Mouse (Mus musculus) stomach, postnatal 0 days (tissue): ENCODE measurements around the gene Btg1. TPM values are rescaled to one million over a fixed set of nuclear protein-coding genes. Genes with fewer than 3 reads are reported as not detected.

Experiments used
- ATAC-seq: fragments of 200-750 bp; cut with Nextera tagmentation; 2 replicates; pipeline ENCODE4 v1.8.0; 2017; ENCODE audit not compliant: low FRiP score, low TSS enrichment
- DNase-seq: peaks from one replicate; pipeline ENCODE4 v3.0.0-alpha.2; 2016; ENCODE audit warnings: low spot score
- H3K27ac ChIP-seq: fragments of 300-500 bp; sonication (generic); replicated peaks from 2 replicates; pipeline ENCODE4 v1.5.1; 2014; ENCODE audit warnings: mild to moderate bottlenecking, control low read depth
- H3K27me3 ChIP-seq: fragments of 300-500 bp; sonication (generic); 2 replicates; pipeline ENCODE4 v1.6.1; 2014; ENCODE audit warnings: low read length; ENCODE audit not compliant: control insufficient read depth, insufficient read depth
- H3K36me3 ChIP-seq: fragments of 300-500 bp; sonication (generic); 2 replicates; pipeline ENCODE4 v1.6.1; 2014; ENCODE audit warnings: low read length, mixed read lengths; ENCODE audit not compliant: control insufficient read depth, insufficient read depth
- H3K4me1 ChIP-seq: fragments of 300-500 bp; sonication (generic); replicated peaks from 2 replicates; pipeline ENCODE4 v1.6.1; 2014; ENCODE audit warnings: antibody characterized with exemption; ENCODE audit not compliant: control insufficient read depth, insufficient read depth
- H3K4me2 ChIP-seq: fragments of 300-500 bp; sonication (generic); replicated peaks from 2 replicates; pipeline ENCODE4 v1.6.1; 2014; ENCODE audit warnings: low read depth, mild to moderate bottlenecking, control low read depth, moderate library complexity
- H3K4me3 ChIP-seq: fragments of 300-500 bp; sonication (generic); 2 replicates; pipeline ENCODE4 v1.5.1; 2014; ENCODE audit warnings: low read depth, low read length, control low read depth
- H3K9ac ChIP-seq: fragments of 300-500 bp; sonication (generic); 2 replicates; pipeline ENCODE4 v1.6.1; 2014; ENCODE audit warnings: mild to moderate bottlenecking, low read length, control low read depth, mixed read lengths
- H3K9me3 ChIP-seq: fragments of 300-500 bp; sonication (generic); 2 replicates; pipeline ENCODE4 v1.6.1; 2016; ENCODE audit warnings: low read length; ENCODE audit not compliant: control insufficient read depth
- CTCF ChIP-seq: IDR thresholded peaks from 2 replicates; pipeline ENCODE4 v1.5.1; 2016; ENCODE audit warnings: antibody characterized with exemption, low read depth, mild to moderate bottlenecking, moderate library complexity
- EP300 ChIP-seq: optimal IDR thresholded peaks from 2 replicates; pipeline ENCODE3; 2016; ENCODE audit warnings: antibody characterized with exemption
- WGBS: fragments of 180-500 bp; shearing (Covaris S2); extraction: QIAGEN DNeasy Blood & Tissue Kit; methylation state at CpG from one replicate; pipeline ENCODE4 v1.1.7; 2014; 5-methylcytosine and 5-hydroxymethylcytosine counted together
- polyA plus RNA-seq: library from polyadenylated mRNA; unstranded; fragments of >200 nt; fragmentation: Nextera tagmentation; extraction: Ambion mirVana; gene quantifications from 2 replicates; pipeline ENCODE4 v1.2.1, GENCODE M21; 2015

Gene Btg1
- polyA plus RNA-seq, 1 experiment from 2014 or later = 59.8 TPM

GRCm38 (mm10) chr10:96638477-96638876 is 21.7 kb downstream of the Btg1 start:
- ATAC-seq (no peak), DNase-seq (no peak)
- Histone ChIP-seq H3K36me3 (no peaks in the 10 kb centered on the region), H3K4me3 (no peak overlapping the region), H3K9ac (no peak overlapping the region), H3K27ac (no peak overlapping the region), H3K4me2 (no peak overlapping the region), H3K4me1 (no peaks in the 10 kb centered on the region), H3K27me3 (no peaks in the 10 kb centered on the region), H3K9me3 (no peaks in the 10 kb centered on the region)
- WGBS = 82% methylated on average over 2 of the region's 2 CpGs
- TF ChIP-seq CTCF (no peak), EP300 (no peak)

GRCm38 (mm10) chr10:96642014-96642413 is 25.2 kb downstream of the Btg1 start:
- H3K36me3 ChIP-seq = no peaks in the 10 kb centered on the region
- TF ChIP-seq CTCF = no peak
- TF ChIP-seq EP300 = no peak
- 50% methylated on average over 4 of the region's 4 CpGs for WGBS
- H3K9me3 ChIP-seq = no peaks in the 10 kb centered on the region
- H3K4me2 ChIP-seq = no peak overlapping the region
- no peak overlapping the region for H3K4me3 ChIP-seq
- H3K27ac ChIP-seq = no peak overlapping the region
- no peak for DNase-seq
- H3K9ac ChIP-seq = no peak overlapping the region
- no peaks in the 10 kb centered on the region for H3K27me3 ChIP-seq
- H3K4me1 ChIP-seq = peaks cover 4% of the 10 kb centered on the region; the same call in 1 of the 2 replicates
- no peak for ATAC-seq

GRCm38 (mm10) chr10:96642751-96643150 is 25.9 kb downstream of the Btg1 start:
- Histone ChIP-seq H3K9ac (no peak overlapping the region), H3K4me1 (peaks cover 4% of the 10 kb centered on the region; the same call in 1 of the 2 replicates), H3K27me3 (no peaks in the 10 kb centered on the region), H3K4me2 (no peak overlapping the region), H3K9me3 (no peaks in the 10 kb centered on the region), H3K4me3 (no peak overlapping the region), H3K36me3 (no peaks in the 10 kb centered on the region), H3K27ac (no peak overlapping the region)
- DNase-seq = no peak
- ATAC-seq = no peak
- 42% methylated on average over 6 of the region's 6 CpGs for WGBS
- no peak for TF ChIP-seq CTCF

- H3K4me3 ChIP-seq = no peak overlapping the region
- no peaks in the 10 kb centered on the region for H3K9me3 ChIP-seq
- H3K4me2 ChIP-seq = no peak overlapping the region
- 94% methylated on average over 1 of the region's 1 CpGs for WGBS
- H3K27me3 ChIP-seq = no peaks in the 10 kb centered on the region
- DNase-seq (no peak), ATAC-seq (no peak)
- no peak for TF ChIP-seq CTCF
- no peak for TF ChIP-seq EP300
- H3K27ac ChIP-seq = no peak overlapping the region
- no peaks in the 10 kb centered on the region for H3K36me3 ChIP-seq
- H3K4me1 ChIP-seq = peaks cover 4% of the 10 kb centered on the region; the same call in 1 of the 2 replicates
- H3K9ac ChIP-seq = no peak overlapping the region
Observed at GRCm38 (mm10) chr10:96645183-96645582, 28.4 kb downstream of the Btg1 start.

DNA sequence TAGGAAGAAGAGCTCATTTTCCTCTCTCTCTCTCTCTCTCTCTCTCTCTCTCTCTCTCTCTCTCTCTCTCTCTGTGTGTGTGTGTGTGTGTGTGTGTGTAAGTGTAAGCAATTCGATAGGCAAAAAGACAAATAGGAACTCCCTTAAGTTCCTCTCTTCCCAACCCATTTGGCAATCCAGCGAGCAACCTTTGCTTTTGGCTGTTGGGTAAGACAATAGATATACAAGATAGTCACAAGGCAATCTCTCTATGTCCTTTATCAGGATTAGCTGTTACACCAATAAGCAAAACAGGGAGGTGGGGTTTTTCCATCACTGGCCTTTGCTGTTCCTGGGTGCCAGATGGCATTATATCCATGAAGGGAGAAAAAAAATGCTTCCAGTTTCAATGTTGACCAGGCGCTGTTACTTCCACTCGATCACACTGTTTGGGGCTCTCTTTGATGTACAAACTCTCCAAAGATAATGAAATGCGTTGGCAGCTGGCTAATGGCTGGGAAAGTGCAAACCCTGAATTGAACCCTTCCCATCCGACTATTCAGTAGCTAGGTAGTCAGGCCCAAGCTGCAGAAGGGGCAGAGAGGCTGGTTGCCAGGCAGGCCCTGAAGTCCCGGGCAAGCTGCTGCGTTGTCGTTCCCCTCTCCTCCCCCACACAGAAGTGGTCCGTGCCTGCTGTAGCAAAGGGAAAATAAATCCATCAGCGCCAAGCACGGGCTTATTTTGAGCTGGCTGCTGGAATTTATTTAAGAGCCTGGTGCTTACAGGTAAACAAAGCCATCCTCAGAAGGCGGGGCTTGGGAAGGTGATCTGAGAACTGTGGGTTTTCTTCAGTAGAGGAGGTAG is 29.4 kb downstream of the Btg1 start:
- Histone ChIP-seq H3K4me1 (peaks cover 4% of the 10 kb centered on the region; the same call in 1 of the 2 replicates), H3K27me3 (no peaks in the 10 kb centered on the region), H3K4me2 (peak overlapping the region; percentile 31; the same call in 1 of the 2 replicates), H3K4me3 (no peak overlapping the region), H3K27ac (no peak overlapping the region), H3K9ac (no peak overlapping the region), H3K36me3 (no peaks in the 10 kb centered on the region), H3K9me3 (no peaks in the 10 kb centered on the region)
- 20% methylated on average over 13 of the region's 13 CpGs for WGBS
- DNase-seq (peak; percentile 39), ATAC-seq (peak; percentile 60; the same call in 1 of the 2 replicates)
- TF ChIP-seq CTCF (no peak), EP300 (no peak)

GRCm38 (mm10) chr10:96646867-96647462 is 30.2 kb downstream of the Btg1 start:
- H3K9me3 ChIP-seq = no peaks in the 10 kb centered on the region
- H3K36me3 ChIP-seq = no peaks in the 10 kb centered on the region
- no peak overlapping the region for H3K27ac ChIP-seq
- WGBS = 60% methylated on average over 5 of the region's 5 CpGs
- no peak overlapping the region for H3K4me3 ChIP-seq
- H3K27me3 ChIP-seq = no peaks in the 10 kb centered on the region
- peak overlapping the region; percentile 31; the same call in 1 of the 2 replicates for H3K4me2 ChIP-seq
- DNase-seq = no peak
- no peak for ATAC-seq
- H3K4me1 ChIP-seq = peaks cover 4% of the 10 kb centered on the region; the same call in 1 of the 2 replicates
- TF ChIP-seq CTCF (no peak), EP300 (no peak)
- no peak overlapping the region for H3K9ac ChIP-seq
